Mouse (Mus musculus): Measurements from ENCODE around the gene Uqcr11. TPM values are rescaled to one million over a fixed set of nuclear protein-coding genes. Genes with fewer than 3 reads are reported as not detected.

Uqcr11 gene
- 1,967 and 2,574 TPM in 2 replicates for polyA plus RNA-seq (2012; rRNA removed)

GRCm38 (mm10) chr10:80406684-80407501 lies at the start of gene Uqcr11:
Gene Uqcr11, minus strand, starts transcription at chr10:80406830.
- no peak for DNase-seq (ENCODE audit: low read depth)

- DNase-seq (ENCODE audit: low read depth), result no peak
These were observed 49.1 kb upstream of the Uqcr11 start for GRCm38 (mm10) chr10:80455697-80456096.

- no peak for DNase-seq (ENCODE audit: low read depth)
These were observed 48.2 kb upstream of the Uqcr11 start for GRCm38 (mm10) chr10:80454781-80455180.

- no peak for DNase-seq (ENCODE audit: low read depth)
These were observed 47.0 kb upstream of the Uqcr11 start for GRCm38 (mm10) chr10:80453601-80454000.

- DNase-seq (ENCODE audit: low read depth), result no peak
These were observed 44.0 kb upstream of the Uqcr11 start for GRCm38 (mm10) chr10:80450599-80450998.

GRCm38 (mm10) chr10:80445898-80446601 lies 39.4 kb upstream of the Uqcr11 start:
- no peak for DNase-seq (ENCODE audit: low read depth)

- no peak for DNase-seq (ENCODE audit: low read depth)
These were observed 38.4 kb upstream of the Uqcr11 start for GRCm38 (mm10) chr10:80445052-80445451.

- no peak for DNase-seq (ENCODE audit: low read depth)
These were observed 37.9 kb upstream of the Uqcr11 start for GRCm38 (mm10) chr10:80444339-80445045.

GRCm38 (mm10) chr10:80443575-80444278 lies 37.1 kb upstream of the Uqcr11 start:
- DNase-seq (ENCODE audit: low read depth), result no peak

- no peak for DNase-seq (ENCODE audit: low read depth)
These were observed 36.4 kb upstream of the Uqcr11 start for GRCm38 (mm10) chr10:80442989-80443388.

GRCm38 (mm10) chr10:80441598-80441997 lies 35.0 kb upstream of the Uqcr11 start:
- no peak for DNase-seq (ENCODE audit: low read depth)

GRCm38 (mm10) chr10:80440031-80440430 lies 33.4 kb upstream of the Uqcr11 start:
- DNase-seq (ENCODE audit: low read depth), result no peak

- DNase-seq (ENCODE audit: low read depth), result no peak
These were observed 31.3 kb upstream of the Uqcr11 start for GRCm38 (mm10) chr10:80437973-80438372.

GRCm38 (mm10) chr10:80436276-80436675 lies 29.6 kb upstream of the Uqcr11 start:
- no peak for DNase-seq (ENCODE audit: low read depth)

- no peak for DNase-seq (ENCODE audit: low read depth)
These were observed 29.1 kb upstream of the Uqcr11 start for GRCm38 (mm10) chr10:80435764-80436163.

- no peak for DNase-seq (ENCODE audit: low read depth)
These were observed 28.2 kb upstream of the Uqcr11 start for GRCm38 (mm10) chr10:80434823-80435222.

- DNase-seq (ENCODE audit: low read depth), result no peak
These were observed 27.6 kb upstream of the Uqcr11 start for GRCm38 (mm10) chr10:80434233-80434592.

- peak; percentile 99 for DNase-seq (ENCODE audit: low read depth)
These were observed 27.0 kb upstream of the Uqcr11 start, which contains the start of gene Tcf3 for GRCm38 (mm10) chr10:80433513-80434232. Gene Tcf3, minus strand, starts transcription at chr10:80433647.

GRCm38 (mm10) chr10:80432936-80433512 lies 26.4 kb upstream of the Uqcr11 start:
- no peak for DNase-seq (ENCODE audit: low read depth)

- no peak for DNase-seq (ENCODE audit: low read depth)
These were observed 25.8 kb upstream of the Uqcr11 start for GRCm38 (mm10) chr10:80432387-80432785.

Data from gonadal fat pad, adult 2 months (tissue).